Mouse (Mus musculus): ENCODE measurements at regions not wholly inside any gene's neighbourhood (a gene's known extent, or its start where the extent isn't known, plus 50 kb on each side); places are given as distances from the start of the nearest gene placed in this dataset.

GRCm38 (mm10) chr7:67827386-67827785 is 67.8 kb upstream of the Synm start:
- DNase-seq (ENCODE audit: low read depth, low spot score), result no peak
- H3K27me3 ChIP-seq (ENCODE audit: control insufficient read depth, insufficient read depth, low read length, poor library complexity, severe bottlenecking), result no peaks in the 10 kb centered on the region
- H3K36me3 ChIP-seq (ENCODE audit: control insufficient read depth, insufficient read depth, low read length, poor library complexity, severe bottlenecking), result no peaks in the 10 kb centered on the region

GRCm38 (mm10) chr7:67826936-67827335 is 67.4 kb upstream of the Synm start:
- no peaks in the 10 kb centered on the region for H3K36me3 ChIP-seq (ENCODE audit: control insufficient read depth, insufficient read depth, low read length, poor library complexity, severe bottlenecking)
- DNase-seq (ENCODE audit: low read depth, low spot score), result no peak
- H3K27me3 ChIP-seq (ENCODE audit: control insufficient read depth, insufficient read depth, low read length, poor library complexity, severe bottlenecking), result no peaks in the 10 kb centered on the region

GRCm38 (mm10) chr7:67826368-67826767 is 66.8 kb upstream of the Synm start:
- DNase-seq (ENCODE audit: low read depth, low spot score), result no peak
- H3K36me3 ChIP-seq (ENCODE audit: control insufficient read depth, insufficient read depth, low read length, poor library complexity, severe bottlenecking), result no peaks in the 10 kb centered on the region

GRCm38 (mm10) chr7:67825636-67826280 is 66.2 kb upstream of the Synm start:
- DNase-seq (ENCODE audit: low read depth, low spot score), result no peak
- Histone ChIP-seq H3K27me3 (ENCODE audit: control insufficient read depth, insufficient read depth, low read length, poor library complexity, severe bottlenecking) (no peaks in the 10 kb centered on the region), H3K36me3 (ENCODE audit: control insufficient read depth, insufficient read depth, low read length, poor library complexity, severe bottlenecking) (no peaks in the 10 kb centered on the region)

More at GRCm38 (mm10) chr7:67826368-67826767, 66.8 kb upstream of the Synm start:
- H3K27me3 ChIP-seq (ENCODE audit: control insufficient read depth, insufficient read depth, low read length, poor library complexity, severe bottlenecking), result no peaks in the 10 kb centered on the region

- DNase-seq (ENCODE audit: low read depth, low spot score), result no peak
- Histone ChIP-seq H3K36me3 (ENCODE audit: control insufficient read depth, insufficient read depth, low read length, poor library complexity, severe bottlenecking) (no peaks in the 10 kb centered on the region), H3K27me3 (ENCODE audit: control insufficient read depth, insufficient read depth, low read length, poor library complexity, severe bottlenecking) (no peaks in the 10 kb centered on the region)
These were observed 64.6 kb upstream of the Synm start for GRCm38 (mm10) chr7:67823943-67824645.

- no peak for DNase-seq (ENCODE audit: low read depth, low spot score)
- Histone ChIP-seq H3K27me3 (ENCODE audit: control insufficient read depth, insufficient read depth, low read length, poor library complexity, severe bottlenecking) (no peaks in the 10 kb centered on the region), H3K36me3 (ENCODE audit: control insufficient read depth, insufficient read depth, low read length, poor library complexity, severe bottlenecking) (no peaks in the 10 kb centered on the region)
These were observed 60.0 kb upstream of the Synm start for GRCm38 (mm10) chr7:67819551-67819950.

GRCm38 (mm10) chr7:67817556-67817955 is 58.0 kb upstream of the Synm start:
- no peaks in the 10 kb centered on the region for H3K36me3 ChIP-seq (ENCODE audit: control insufficient read depth, insufficient read depth, low read length, poor library complexity, severe bottlenecking)
- no peak for DNase-seq (ENCODE audit: low read depth, low spot score)
- no peaks in the 10 kb centered on the region for H3K27me3 ChIP-seq (ENCODE audit: control insufficient read depth, insufficient read depth, low read length, poor library complexity, severe bottlenecking)

GRCm38 (mm10) chr7:67814861-67815260 is 55.3 kb upstream of the Synm start:
- DNase-seq (ENCODE audit: low read depth, low spot score), result no peak
- Histone ChIP-seq H3K36me3 (ENCODE audit: control insufficient read depth, insufficient read depth, low read length, poor library complexity, severe bottlenecking) (no peaks in the 10 kb centered on the region), H3K27me3 (ENCODE audit: control insufficient read depth, insufficient read depth, low read length, poor library complexity, severe bottlenecking) (no peaks in the 10 kb centered on the region)

Measured in splenic B cell, adult 2 months (primary cell).